Mouse (Mus musculus): Measurements from ENCODE around the gene Apaf1.

The Apaf1 gene

GRCm38 (mm10) chr10:91081959-91082507 is 537 bp downstream of the Apaf1 start:
- CTCF ChIA-PET, result no interaction called here

GRCm38 (mm10) chr10:91080540-91080939 is 2.0 kb downstream of the Apaf1 start:
- CTCF ChIA-PET, result interaction anchor here (0.6 kb wide), 1 partner anchor 12 kb away, joined by 4 read pairs; no protein-coding TSS in a partner anchor

- CTCF ChIA-PET, result no interaction called here
Measured at GRCm38 (mm10) chr10:91076667-91077066, 5.9 kb downstream of the Apaf1 start.

- CTCF ChIA-PET, result no interaction called here
Measured at GRCm38 (mm10) chr10:91073345-91073744, 9.2 kb downstream of the Apaf1 start.

- CTCF ChIA-PET, result interaction anchor here (0.6 to 1.0 kb wide), 4 partner anchors 70 to 331 kb away, joined by 3 to 15 read pairs (median 6); no protein-coding TSS in a partner anchor
Measured at GRCm38 (mm10) chr10:91071768-91072167, 10.8 kb downstream of the Apaf1 start.

GRCm38 (mm10) chr10:91062355-91062754 is 20.2 kb downstream of the Apaf1 start:
- CTCF ChIA-PET, result no interaction called here

GRCm38 (mm10) chr10:91060742-91061141 is 21.8 kb downstream of the Apaf1 start:
- CTCF ChIA-PET, result no interaction called here

- CTCF ChIA-PET, result no interaction called here
Measured at GRCm38 (mm10) chr10:91052734-91053133, 29.8 kb downstream of the Apaf1 start.

- CTCF ChIA-PET, result no interaction called here
Measured at GRCm38 (mm10) chr10:91051156-91051555, 31.4 kb downstream of the Apaf1 start.

- CTCF ChIA-PET, result no interaction called here
Measured at GRCm38 (mm10) chr10:91049696-91050095, 32.9 kb downstream of the Apaf1 start.

- CTCF ChIA-PET, result interaction anchor here (0.6 to 1.5 kb wide), 4 partner anchors 65 to 324 kb away, joined by 3 to 7 read pairs (median 3); no protein-coding TSS in a partner anchor
Measured at GRCm38 (mm10) chr10:91033942-91034341, 48.6 kb downstream of the Apaf1 start.

- CTCF ChIA-PET, result interaction anchor here (1.3 to 1.4 kb wide), 2 partner anchors 298 to 303 kb away, joined by 5 to 21 read pairs; no protein-coding TSS in a partner anchor
Measured at GRCm38 (mm10) chr10:91032399-91032798, 50.2 kb downstream of the Apaf1 start.

- CTCF ChIA-PET, result interaction anchor here (1.4 kb wide), 1 partner anchor 302 kb away, joined by 21 read pairs; no protein-coding TSS in a partner anchor
Measured at GRCm38 (mm10) chr10:91031176-91031575, 51.4 kb downstream of the Apaf1 start.

- CTCF ChIA-PET, result no interaction called here
Measured at GRCm38 (mm10) chr10:91029002-91029539, 53.5 kb downstream of the Apaf1 start.

- CTCF ChIA-PET, result no interaction called here
Measured at GRCm38 (mm10) chr10:91027964-91028363, 54.6 kb downstream of the Apaf1 start.

- CTCF ChIA-PET, result no interaction called here
Measured at GRCm38 (mm10) chr10:91027468-91027867, 55.1 kb downstream of the Apaf1 start.

- CTCF ChIA-PET, result no interaction called here
Measured at GRCm38 (mm10) chr10:91005858-91006538, 76.6 kb downstream of the Apaf1 start.

GRCm38 (mm10) chr10:91001421-91001820 is 81.1 kb downstream of the Apaf1 start:
- CTCF ChIA-PET, result no interaction called here

GRCm38 (mm10) chr10:90999899-91000298 is 82.7 kb downstream of the Apaf1 start:
- CTCF ChIA-PET, result no interaction called here

- CTCF ChIA-PET, result no interaction called here
Measured at GRCm38 (mm10) chr10:90993869-90994268, 88.7 kb downstream of the Apaf1 start.

- CTCF ChIA-PET, result interaction anchor here (0.5 kb wide), 1 partner anchor 278 kb away, joined by 6 read pairs; no protein-coding TSS in a partner anchor
Measured at GRCm38 (mm10) chr10:90992237-90992636, 90.3 kb downstream of the Apaf1 start.

GRCm38 (mm10) chr10:90990340-90990739 is 92.2 kb downstream of the Apaf1 start:
- CTCF ChIA-PET, result no interaction called here

- CTCF ChIA-PET, result no interaction called here
Measured at GRCm38 (mm10) chr10:90983046-90983445, 99.5 kb downstream of the Apaf1 start.

Measured in spleen, embryonic (tissue).